Mouse (Mus musculus) neural tube, embryonic 11.5 days (tissue): ENCODE measurements around the gene Bglap. TPM values are rescaled to one million over a fixed set of nuclear protein-coding genes. Genes with fewer than 3 reads are reported as not detected.
A peak's percentile ranks its signal among the peaks of the same experiment; 100 is the strongest.

ENCODE experiments used
- ATAC-seq: fragments of 200-750 bp; cut with Nextera tagmentation; 2 replicates; pipeline ENCODE4 v1.8.0; 2017; ENCODE audit warnings: moderate number of reproducible peaks, mild to moderate bottlenecking, moderate TSS enrichment, moderate library complexity; ENCODE audit not compliant: insufficient read depth, low FRiP score, low TSS enrichment
- DNase-seq: peaks from one replicate; pipeline ENCODE4 v3.0.0-alpha.2; 2015; ENCODE audit warnings: low spot score
- H3K27ac ChIP-seq: fragments of 300-500 bp; sonication (generic); 2 replicates; pipeline ENCODE4 v1.5.1; 2014; ENCODE audit warnings: low read depth, mild to moderate bottlenecking, low read length
- H3K27me3 ChIP-seq: fragments of 300-500 bp; sonication (generic); 2 replicates; pipeline ENCODE4 v1.6.1; 2014; ENCODE audit warnings: mild to moderate bottlenecking, low read length, mixed read lengths; ENCODE audit not compliant: control insufficient read depth, insufficient read depth
- H3K36me3 ChIP-seq: fragments of 300-500 bp; sonication (generic); 2 replicates; pipeline ENCODE4 v1.6.1; 2014; ENCODE audit warnings: mild to moderate bottlenecking, low read length, moderate library complexity, mixed read lengths; ENCODE audit not compliant: control insufficient read depth, insufficient read depth
- H3K4me1 ChIP-seq: fragments of 300-500 bp; sonication (generic); 2 replicates; pipeline ENCODE4 v1.6.1; 2014; ENCODE audit warnings: low read length, mixed read lengths; ENCODE audit not compliant: control insufficient read depth, insufficient read depth
- H3K4me2 ChIP-seq: fragments of 300-500 bp; sonication (generic); 2 replicates; pipeline ENCODE4 v1.6.1; 2014; ENCODE audit warnings: low read depth, mild to moderate bottlenecking, moderate library complexity
- H3K4me3 ChIP-seq: fragments of 300-500 bp; sonication (generic); 2 replicates; pipeline ENCODE4 v1.5.1; 2014; ENCODE audit warnings: low read depth, low read length
- H3K9ac ChIP-seq: fragments of 300-500 bp; sonication (generic); 2 replicates; pipeline ENCODE4 v1.6.1; 2014; ENCODE audit warnings: mild to moderate bottlenecking, low read length
- H3K9me3 ChIP-seq: fragments of 300-500 bp; sonication (generic); 2 replicates; pipeline ENCODE4 v1.6.1; 2016; ENCODE audit warnings: low read length; ENCODE audit not compliant: control insufficient read depth
- WGBS: fragments of 180-500 bp; shearing (Covaris S2); extraction: QIAGEN DNeasy Blood & Tissue Kit; methylation state at CpG from one replicate; pipeline ENCODE4 v1.1.7; 2014; 5-methylcytosine and 5-hydroxymethylcytosine counted together
- polyA plus RNA-seq: library from polyadenylated mRNA; unstranded; fragments of >200 nt; fragmentation: Nextera tagmentation; extraction: Ambion mirVana; gene quantifications from 2 replicates; pipeline ENCODE4 v1.2.1, GENCODE M21; 2014

Gene Bglap
- polyA plus RNA-seq, 1 experiment from 2014 or later = not detected

DNA sequence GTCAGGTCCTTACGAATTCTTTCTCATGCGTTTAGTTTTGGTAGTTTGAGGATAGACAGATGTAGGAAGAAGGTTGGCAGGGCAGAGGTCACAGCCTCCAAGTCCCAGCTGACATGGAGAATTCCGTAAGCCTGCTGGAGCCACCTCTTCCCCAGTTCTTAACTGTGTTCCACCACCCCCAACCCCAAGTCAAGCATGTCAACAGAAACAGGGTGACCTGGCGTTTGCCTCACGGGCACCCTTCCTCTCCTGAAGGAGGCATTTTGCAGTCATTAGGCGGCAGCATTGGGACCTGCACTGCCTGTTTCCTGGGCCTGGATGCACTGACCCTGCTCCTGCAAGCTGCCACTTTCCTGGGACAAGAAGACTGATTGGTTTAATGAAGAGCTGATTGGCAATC lies 33.8 kb upstream of the Bglap start:
- Histone ChIP-seq H3K36me3 (peaks cover 14% of the 10 kb centered on the region), H3K4me3 (no peak overlapping the region), H3K4me2 (no peak overlapping the region), H3K9ac (no peak overlapping the region), H3K9me3 (no peaks in the 10 kb centered on the region), H3K27ac (no peak overlapping the region), H3K4me1 (peaks cover 3% of the 10 kb centered on the region; the same call in 1 of the 2 replicates), H3K27me3 (no peaks in the 10 kb centered on the region)
- no peak for ATAC-seq
- WGBS = 85% methylated on average over 6 of the region's 6 CpGs
- no peak for DNase-seq

DNA sequence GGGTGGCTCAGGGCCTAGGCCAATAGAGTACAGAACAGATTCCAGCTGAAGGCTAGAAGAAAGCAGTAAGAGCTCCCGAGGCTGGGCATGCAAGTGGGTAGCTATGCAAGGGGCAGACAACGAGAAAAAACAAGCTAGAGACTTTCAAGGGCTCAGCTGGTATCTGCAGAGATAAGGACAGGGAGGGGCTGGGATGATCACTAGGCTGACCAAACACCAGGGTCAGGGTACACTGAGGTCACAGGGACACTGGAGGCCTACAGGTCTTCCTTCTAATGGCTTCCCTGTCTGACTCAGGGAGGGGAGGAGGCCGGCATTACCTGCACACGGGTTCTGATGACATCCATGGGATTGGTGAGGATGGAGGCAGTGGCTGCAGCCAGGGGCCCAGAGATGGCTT lies 31.4 kb upstream of the Bglap start:
- Histone ChIP-seq H3K4me2 (no peak overlapping the region), H3K36me3 (peaks cover 14% of the 10 kb centered on the region), H3K4me1 (no peaks in the 10 kb centered on the region), H3K9ac (no peak overlapping the region; the same call in 1 of the 2 replicates), H3K27me3 (no peaks in the 10 kb centered on the region), H3K4me3 (no peak overlapping the region), H3K9me3 (no peaks in the 10 kb centered on the region), H3K27ac (no peak overlapping the region)
- 91% methylated on average over 4 of the region's 4 CpGs for WGBS
- DNase-seq (no peak), ATAC-seq (no peak)

DNA sequence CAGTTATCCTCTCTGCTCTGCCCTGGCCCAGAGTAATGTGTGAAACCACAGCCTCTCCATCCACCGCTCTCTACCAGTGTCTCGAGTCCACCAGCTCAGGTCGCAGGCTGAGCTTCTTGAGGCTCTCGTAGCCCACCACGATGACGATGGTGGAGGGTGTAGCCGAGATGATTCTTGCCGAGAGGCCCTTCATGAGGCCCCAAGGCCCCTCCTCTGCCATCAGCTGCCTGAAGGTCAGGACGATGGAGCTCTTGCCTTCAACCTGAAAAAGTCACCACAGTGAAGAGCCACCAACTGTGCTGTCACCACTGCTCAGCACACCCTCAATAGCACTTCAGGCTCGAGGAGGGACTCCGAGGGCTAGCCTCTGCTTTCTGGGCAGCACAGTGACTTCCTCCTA lies 28.4 kb upstream of the Bglap start:
- Histone ChIP-seq H3K4me3 (no peak overlapping the region), H3K9me3 (no peaks in the 10 kb centered on the region), H3K36me3 (peaks cover 7% of the 10 kb centered on the region), H3K9ac (no peak overlapping the region), H3K4me2 (no peak overlapping the region), H3K27me3 (no peaks in the 10 kb centered on the region), H3K27ac (no peak overlapping the region), H3K4me1 (peaks cover 3% of the 10 kb centered on the region; the same call in 1 of the 2 replicates)
- no peak for DNase-seq
- ATAC-seq = no peak
- 87% methylated on average over 11 of the region's 11 CpGs for WGBS

DNA sequence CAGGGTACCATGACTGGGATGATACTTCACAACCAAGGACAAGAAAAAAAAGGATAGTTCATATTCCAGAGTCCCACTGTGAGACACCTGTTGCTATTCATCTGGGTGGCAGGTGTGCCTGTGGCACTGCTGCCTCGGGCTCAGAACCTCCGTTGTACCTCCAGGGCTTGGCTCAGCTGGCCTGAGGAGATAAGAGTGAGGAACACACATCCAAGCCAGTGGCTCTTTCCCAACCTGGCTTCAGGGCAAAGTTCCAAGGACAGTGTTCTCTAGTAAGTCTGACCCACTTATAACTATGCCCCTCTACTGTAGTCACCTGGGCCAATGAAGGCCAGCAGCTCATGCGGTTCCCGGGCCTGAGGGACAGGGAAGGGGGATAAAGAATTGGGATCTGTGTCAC lies 27.4 kb upstream of the Bglap start:
- DNase-seq (no peak), ATAC-seq (no peak)
- no peak overlapping the region for H3K4me3 ChIP-seq
- no peaks in the 10 kb centered on the region for H3K27me3 ChIP-seq
- H3K4me1 ChIP-seq = peaks cover 3% of the 10 kb centered on the region; the same call in 1 of the 2 replicates
- H3K27ac ChIP-seq = no peak overlapping the region
- no peak overlapping the region for H3K9ac ChIP-seq
- H3K9me3 ChIP-seq = no peaks in the 10 kb centered on the region
- H3K36me3 ChIP-seq = peaks cover 7% of the 10 kb centered on the region
- 86% methylated on average over 4 of the region's 4 CpGs for WGBS
- no peak overlapping the region for H3K4me2 ChIP-seq

DNA sequence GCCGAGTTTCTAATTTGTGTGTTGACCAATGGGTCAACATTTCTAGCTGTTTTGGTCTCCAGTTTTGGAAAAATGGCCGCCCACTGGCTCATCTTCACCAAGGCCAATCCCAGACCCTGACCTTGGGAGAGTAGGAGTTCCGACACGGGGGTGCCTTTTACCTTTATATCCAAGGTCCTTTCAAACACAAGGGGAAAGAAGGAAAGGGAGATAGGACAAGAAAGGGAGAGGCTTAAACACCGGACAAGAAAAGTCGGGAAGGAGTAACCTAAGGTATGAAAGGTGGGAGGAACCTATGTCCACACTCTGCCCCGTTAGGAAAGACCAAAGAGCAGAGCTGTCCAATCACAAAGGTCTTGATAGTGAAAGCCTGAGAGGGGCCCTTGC lies 26.4 kb upstream of the Bglap start:
- H3K4me3 ChIP-seq = peak overlapping the region; percentile 60
- no peak overlapping the region for H3K27ac ChIP-seq
- H3K27me3 ChIP-seq = no peaks in the 10 kb centered on the region
- no peak for ATAC-seq
- H3K9ac ChIP-seq = no peak overlapping the region
- peaks cover 4% of the 10 kb centered on the region; the same call in 1 of the 2 replicates for H3K36me3 ChIP-seq
- DNase-seq = no peak
- peak overlapping the region; percentile 70 for H3K4me2 ChIP-seq
- WGBS = 24% methylated on average over 7 of the region's 7 CpGs
- H3K9me3 ChIP-seq = no peaks in the 10 kb centered on the region
- H3K4me1 ChIP-seq = peaks cover 3% of the 10 kb centered on the region; the same call in 1 of the 2 replicates

DNA sequence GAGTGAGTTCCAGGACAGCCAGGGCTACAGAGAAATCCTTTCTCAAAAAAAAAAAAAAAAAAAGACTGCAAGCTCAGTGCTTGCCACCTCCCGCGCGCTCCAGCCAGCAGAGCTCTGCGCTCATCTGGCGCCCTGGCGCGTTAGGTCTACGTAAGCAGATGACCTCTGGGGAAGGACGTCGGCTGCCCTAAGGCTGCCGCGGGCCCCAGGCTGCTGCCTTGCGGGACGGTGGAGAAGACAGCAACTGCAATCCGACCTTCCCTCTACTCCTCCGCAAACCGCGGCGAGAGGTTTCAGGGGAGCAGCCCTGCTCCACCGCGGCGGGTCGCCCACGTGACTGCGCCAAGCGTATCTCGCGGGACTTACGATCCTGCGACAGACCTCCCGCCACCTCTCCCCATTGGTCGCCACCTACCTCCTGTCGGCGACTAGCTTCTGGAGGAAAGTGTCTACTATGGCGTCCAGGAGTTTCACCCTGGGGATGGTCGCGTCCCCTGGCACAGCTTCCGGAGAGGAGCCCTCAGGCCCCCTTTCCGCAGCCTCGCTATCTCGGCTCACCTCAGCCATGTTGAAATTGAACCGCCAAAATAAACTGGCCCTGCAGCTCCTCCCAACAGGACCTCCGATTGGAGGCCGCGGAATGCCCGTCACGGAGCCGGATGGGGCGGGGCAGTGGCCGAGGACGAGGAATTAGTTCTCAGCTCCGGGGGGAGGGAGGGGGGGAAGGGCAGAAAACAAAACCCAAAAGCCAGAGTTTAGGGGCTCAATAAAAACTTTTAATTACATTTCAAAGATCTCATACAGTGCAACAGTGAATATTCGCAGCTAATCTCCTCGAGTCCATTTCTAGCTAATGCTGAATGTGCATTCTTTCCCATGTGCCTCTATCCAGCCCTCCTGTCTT lies 25.7 kb upstream of the Bglap start, which contains the start of gene Pmf1:
Gene Pmf1 (minus strand): TSS at position 591 of the 904 bp plus-strand sequence.
- H3K9me3 ChIP-seq = no peaks in the 10 kb centered on the region
- WGBS = under 1% methylated on average over 53 of the region's 54 CpGs
- ATAC-seq = peak; percentile 90

DNA sequence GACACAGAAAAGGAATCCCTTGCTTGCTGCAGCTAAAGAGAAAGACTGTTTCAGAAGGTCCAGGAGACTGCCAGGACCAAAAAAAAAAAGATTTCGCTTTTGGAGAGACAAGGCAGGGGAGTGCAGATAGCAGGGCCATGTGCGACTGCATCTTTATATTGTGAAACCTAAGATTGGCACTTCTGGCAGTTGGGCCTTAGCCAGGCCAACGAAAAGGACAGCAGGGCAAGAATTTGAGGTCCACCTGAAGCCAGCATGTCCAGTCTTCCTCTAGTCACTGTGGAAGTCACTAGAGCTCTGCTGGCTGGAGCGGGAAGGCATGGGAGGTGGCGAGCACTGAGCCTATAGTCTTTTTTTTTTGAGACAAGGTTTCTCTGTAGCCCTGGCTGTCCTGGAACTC lies 24.7 kb upstream of the Bglap start:
- Histone ChIP-seq H3K9ac (peak overlapping the region; percentile 84; the same call in 1 of the 2 replicates), H3K4me1 (peaks cover 3% of the 10 kb centered on the region; the same call in 1 of the 2 replicates), H3K27ac (no peak overlapping the region), H3K9me3 (no peaks in the 10 kb centered on the region), H3K4me3 (peak overlapping the region; percentile 60), H3K27me3 (no peaks in the 10 kb centered on the region), H3K36me3 (no peaks in the 10 kb centered on the region; the same call in 1 of the 2 replicates), H3K4me2 (peak overlapping the region; percentile 70)
- 73% methylated on average over 5 of the region's 5 CpGs for WGBS
- ATAC-seq = no peak
- DNase-seq = no peak

More for the DNA sequence above, 25.7 kb upstream of the Bglap start, which contains the start of gene Pmf1:
- DNase-seq = peak; percentile 92
- peak within 1 kb of the TSS; percentile 70 for H3K4me2 ChIP-seq
- peak within 1 kb of the TSS; percentile 81 for H3K27ac ChIP-seq
- H3K4me3 ChIP-seq = peak within 1 kb of the TSS; percentile 60
- H3K9ac ChIP-seq = peak within 1 kb of the TSS; percentile 84
- no peaks in the 10 kb centered on the region for H3K27me3 ChIP-seq
- peaks cover 3% of the 10 kb centered on the region; the same call in 1 of the 2 replicates for H3K4me1 ChIP-seq
- peaks cover 2% of the 10 kb centered on the region; the same call in 1 of the 2 replicates for H3K36me3 ChIP-seq

DNA sequence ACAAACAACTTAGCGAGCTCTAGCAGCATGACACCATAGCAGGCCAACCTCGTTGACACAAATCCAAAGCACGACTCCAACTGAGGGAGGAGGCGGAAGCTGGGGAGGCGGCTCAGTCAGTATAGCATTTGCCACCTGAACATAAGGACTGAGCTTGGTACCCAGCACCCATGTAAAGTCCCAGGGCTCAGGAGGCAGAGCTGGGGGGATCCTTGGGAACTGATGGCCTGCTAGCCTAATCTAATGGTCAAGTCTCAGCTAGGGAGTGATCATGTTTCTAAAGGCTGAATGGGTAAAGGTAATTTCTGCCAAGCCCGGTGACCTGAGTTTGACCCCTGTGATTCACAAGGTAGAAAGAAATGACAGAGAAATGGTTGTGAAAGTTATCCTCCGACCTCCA lies 23.3 kb upstream of the Bglap start:
- no peaks in the 10 kb centered on the region; the same call in 1 of the 2 replicates for H3K36me3 ChIP-seq
- H3K4me2 ChIP-seq = no peak overlapping the region
- WGBS = 54% methylated on average over 7 of the region's 7 CpGs
- no peaks in the 10 kb centered on the region for H3K9me3 ChIP-seq
- H3K27ac ChIP-seq = no peak overlapping the region
- H3K27me3 ChIP-seq = no peaks in the 10 kb centered on the region
- DNase-seq (no peak), ATAC-seq (no peak)
- peaks cover 3% of the 10 kb centered on the region; the same call in 1 of the 2 replicates for H3K4me1 ChIP-seq
- H3K4me3 ChIP-seq = no peak overlapping the region
- H3K9ac ChIP-seq = no peak overlapping the region
